Mouse (Mus musculus) heart, postnatal 0 days (tissue): ENCODE measurements at regions not wholly inside any gene's neighbourhood (a gene's known extent, or its start where the extent isn't known, plus 50 kb on each side); places are given as distances from the start of the nearest gene placed in this dataset.

Source experiments
- CTCF ChIP-seq: IDR thresholded peaks from 2 replicates; pipeline ENCODE4 v1.5.1; 2016; ENCODE audit warnings: antibody characterized with exemption, control low read depth, low read depth
- EP300 ChIP-seq: IDR thresholded peaks from 2 replicates; pipeline ENCODE4 v1.6.1; 2016; ENCODE audit warnings: antibody characterized with exemption, low read depth

- peak; percentile 75; the same call in 1 of the 2 replicates for TF ChIP-seq EP300
- no peak for TF ChIP-seq CTCF
Observed at GRCm38 (mm10) chr12:16222836-16223450, 387.8 kb downstream of the Lpin1 start.
